Mouse (Mus musculus) hindbrain, embryonic 12.5 days (tissue): ENCODE measurements around the gene Ttc27. TPM values are rescaled to one million over a fixed set of nuclear protein-coding genes. Genes with fewer than 3 reads are reported as not detected.
A peak's percentile ranks its signal among the peaks of the same experiment; 100 is the strongest.

ENCODE experiments used
- ATAC-seq: fragments of 200-750 bp; cut with Nextera tagmentation; 2 replicates; pipeline ENCODE4 v1.8.0; 2017; ENCODE audit warnings: moderate TSS enrichment; ENCODE audit not compliant: low FRiP score
- H3K27ac ChIP-seq: fragments of 300-500 bp; sonication (generic); 2 replicates; pipeline ENCODE4 v1.5.1; 2016; ENCODE audit warnings: mild to moderate bottlenecking
- H3K27me3 ChIP-seq: fragments of 300-500 bp; sonication (generic); 2 replicates; pipeline ENCODE4 v1.6.1; 2016; ENCODE audit warnings: mild to moderate bottlenecking
- H3K36me3 ChIP-seq: fragments of 300-500 bp; sonication (generic); 2 replicates; pipeline ENCODE4 v1.6.1; 2016; ENCODE audit warnings: mild to moderate bottlenecking
- H3K4me1 ChIP-seq: fragments of 300-500 bp; sonication (generic); 2 replicates; pipeline ENCODE4 v1.6.1; 2016
- H3K4me2 ChIP-seq: fragments of 300-500 bp; sonication (generic); replicated peaks from 2 replicates; pipeline ENCODE4 v1.6.1; 2016; ENCODE audit warnings: mild to moderate bottlenecking
- H3K4me3 ChIP-seq: fragments of 300-500 bp; sonication (generic); 2 replicates; pipeline ENCODE4 v1.5.1; 2016; ENCODE audit warnings: mild to moderate bottlenecking
- H3K9ac ChIP-seq: fragments of 300-500 bp; sonication (generic); 2 replicates; pipeline ENCODE4 v1.6.1; 2016; ENCODE audit warnings: mild to moderate bottlenecking, moderate library complexity
- H3K9me3 ChIP-seq: fragments of 300-500 bp; sonication (generic); replicated peaks from 2 replicates; pipeline ENCODE4 v1.6.1; 2016; ENCODE audit warnings: mild to moderate bottlenecking
- WGBS: fragments of 180-500 bp; shearing (Covaris S2); methylation state at CpG from one replicate; pipeline ENCODE4 v1.1.7; 2016; 5-methylcytosine and 5-hydroxymethylcytosine counted together
- polyA plus RNA-seq: library from polyadenylated mRNA; unstranded; fragments of >200 nt; fragmentation: Nextera tagmentation; extraction: Ambion mirVana; gene quantifications from 2 replicates; pipeline ENCODE4 v1.2.1, GENCODE M21; 2016

The Ttc27 gene
- polyA plus RNA-seq, 1 experiment from 2014 or later: 23.0 TPM

DNA sequence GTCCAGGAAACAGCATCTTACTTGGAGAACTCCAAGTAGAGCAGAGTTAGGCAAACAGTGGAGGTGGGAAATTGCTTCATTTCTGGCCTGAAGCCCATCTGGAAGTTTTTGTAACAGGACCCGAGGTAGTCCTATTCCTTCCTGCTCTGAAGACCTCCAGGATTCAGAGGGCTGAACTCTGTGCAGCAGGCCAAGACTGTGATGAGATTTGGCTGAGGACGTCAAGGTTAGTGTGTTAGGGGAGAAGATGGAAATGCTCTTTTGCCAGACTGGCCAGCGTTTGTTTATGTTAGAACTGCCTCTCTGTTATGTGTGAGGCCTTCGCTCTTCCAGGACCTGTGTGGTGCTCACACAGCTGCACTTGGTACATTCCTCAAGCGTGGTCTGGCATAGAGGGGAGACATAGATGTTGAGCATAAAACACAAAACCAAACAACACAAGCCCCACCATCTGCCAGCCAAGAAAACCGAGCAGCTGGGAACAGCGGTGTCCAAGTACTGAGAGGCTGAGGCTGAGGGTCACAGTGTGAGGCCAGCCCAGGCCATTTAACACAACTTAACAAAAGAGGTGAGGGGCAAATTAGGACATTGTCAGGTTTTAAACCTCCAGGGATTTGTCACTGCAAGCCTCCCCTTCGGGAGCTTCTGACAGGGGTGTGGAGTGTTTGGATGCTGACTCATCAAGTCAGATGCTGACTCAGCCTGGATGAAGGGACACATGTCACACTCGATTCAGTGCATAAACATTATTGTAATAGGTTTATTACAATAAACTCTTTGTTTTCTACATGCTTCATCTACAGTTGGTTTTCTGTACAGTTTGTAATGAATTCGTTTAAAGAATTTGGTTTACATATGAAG, 128.7 kb downstream of the Ttc27 start:
- peak; percentile 19; the same call in 1 of the 2 replicates for ATAC-seq
- Histone ChIP-seq H3K4me2 (no peak overlapping the region), H3K27ac (no peak overlapping the region), H3K9ac (no peak overlapping the region), H3K4me3 (no peak overlapping the region), H3K9me3 (no peaks in the 10 kb centered on the region), H3K36me3 (no peaks in the 10 kb centered on the region), H3K27me3 (no peaks in the 10 kb centered on the region), H3K4me1 (peaks cover 7% of the 10 kb centered on the region)
- WGBS: 47% methylated on average over 10 of the region's 10 CpGs

DNA sequence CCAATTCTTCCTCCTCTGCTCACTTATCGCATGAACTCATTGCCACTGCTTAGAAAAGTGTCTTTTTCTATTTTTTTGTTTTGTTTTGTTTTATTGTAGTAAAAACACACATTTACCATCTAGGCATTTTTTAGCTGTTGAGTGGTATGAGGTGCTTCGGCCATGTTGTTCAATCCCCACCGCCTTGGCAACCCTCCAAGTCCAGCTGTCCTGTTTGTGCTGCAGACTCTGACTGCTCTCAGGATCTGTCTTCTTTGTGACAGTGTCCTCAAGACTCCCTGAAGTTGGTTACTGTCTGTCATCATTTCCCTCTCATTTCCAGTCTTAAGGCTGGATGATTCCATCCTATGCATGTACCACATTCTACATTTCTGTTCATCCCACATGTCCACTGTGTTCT, 132.7 kb downstream of the Ttc27 start:
- Histone ChIP-seq H3K4me2 (no peak overlapping the region), H3K4me3 (no peak overlapping the region), H3K27me3 (no peaks in the 10 kb centered on the region), H3K27ac (no peak overlapping the region), H3K4me1 (peaks cover 7% of the 10 kb centered on the region), H3K36me3 (no peaks in the 10 kb centered on the region), H3K9ac (no peak overlapping the region), H3K9me3 (no peaks in the 10 kb centered on the region)
- no peak for ATAC-seq
- 96% methylated on average over 3 of the region's 3 CpGs for WGBS

DNA sequence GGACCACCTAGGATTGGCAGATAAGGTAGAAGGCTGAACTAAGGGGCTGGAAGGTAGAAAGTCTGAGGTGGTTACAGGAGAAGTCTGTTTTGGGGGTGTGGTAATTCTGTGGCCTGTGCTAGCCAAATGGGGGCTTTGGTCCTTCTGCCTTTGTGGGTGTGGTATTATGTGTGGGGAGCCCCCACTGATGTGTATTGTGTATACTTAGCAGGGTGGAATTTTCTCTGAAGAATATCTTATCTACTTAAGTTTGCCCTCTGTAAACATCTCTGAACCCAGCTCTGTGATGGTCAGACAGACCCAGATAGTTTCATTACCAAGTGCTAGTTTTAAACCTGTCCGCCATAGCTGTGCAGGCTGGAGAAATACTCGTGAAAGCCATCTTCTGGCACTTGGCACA, 141.8 kb downstream of the Ttc27 start:
- Histone ChIP-seq H3K27me3 (no peaks in the 10 kb centered on the region), H3K36me3 (no peaks in the 10 kb centered on the region), H3K9me3 (no peaks in the 10 kb centered on the region), H3K4me3 (no peak overlapping the region), H3K4me1 (0 out of 2 replicates have a peak, but pooled peaks cover 4% of the 10 kb centered on the region), H3K9ac (no peak overlapping the region), H3K4me2 (no peak overlapping the region), H3K27ac (no peak overlapping the region)
- ATAC-seq: no peak
- 86% methylated on average over 2 of the region's 2 CpGs for WGBS

DNA sequence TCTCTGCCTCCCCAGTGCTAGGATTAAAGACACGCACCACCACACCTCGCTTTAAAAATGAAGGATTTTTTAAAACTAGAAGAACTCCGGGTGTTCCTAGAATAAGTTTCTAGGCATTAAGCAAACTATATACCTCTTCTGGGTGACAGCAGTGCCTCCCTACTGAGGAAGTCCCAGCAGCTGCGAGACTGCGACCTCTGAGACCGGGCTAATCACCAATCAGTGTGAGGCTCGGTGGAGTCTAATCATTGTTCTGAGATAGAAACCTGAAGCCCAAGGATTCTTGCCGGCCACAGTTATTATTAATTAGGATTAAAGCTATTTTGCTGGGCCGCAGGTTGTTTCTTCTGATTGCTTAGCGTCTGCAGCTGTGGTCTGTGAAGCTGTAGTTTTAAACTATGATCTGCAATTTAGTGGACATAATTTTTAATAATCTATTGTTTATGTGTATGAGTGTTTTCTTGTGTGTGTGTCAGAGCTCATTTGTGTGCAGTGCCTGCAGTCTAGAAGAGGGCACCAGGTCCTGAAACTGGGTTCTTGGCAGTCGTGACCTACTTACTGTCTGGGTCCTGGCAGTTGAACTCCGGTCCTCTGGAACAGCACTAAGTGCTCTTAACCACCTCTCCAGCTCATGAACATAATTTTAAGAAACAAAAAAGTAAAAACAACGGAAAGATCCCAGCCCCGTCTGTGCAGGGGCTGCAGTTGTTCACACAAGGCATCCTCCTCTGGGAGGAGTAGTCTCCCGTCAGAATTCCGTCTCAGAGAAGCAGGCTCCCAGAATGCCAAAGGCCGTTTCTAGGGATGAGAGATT, 142.9 kb downstream of the Ttc27 start:
- Histone ChIP-seq H3K4me3 (no peak overlapping the region), H3K27me3 (no peaks in the 10 kb centered on the region), H3K4me2 (no peak overlapping the region), H3K36me3 (no peaks in the 10 kb centered on the region), H3K4me1 (0 out of 2 replicates have a peak, but pooled peaks cover 4% of the 10 kb centered on the region), H3K9ac (no peak overlapping the region), H3K27ac (no peak overlapping the region), H3K9me3 (no peaks in the 10 kb centered on the region)
- WGBS: 74% methylated on average over 17 of the region's 17 CpGs
- no peak for ATAC-seq

DNA sequence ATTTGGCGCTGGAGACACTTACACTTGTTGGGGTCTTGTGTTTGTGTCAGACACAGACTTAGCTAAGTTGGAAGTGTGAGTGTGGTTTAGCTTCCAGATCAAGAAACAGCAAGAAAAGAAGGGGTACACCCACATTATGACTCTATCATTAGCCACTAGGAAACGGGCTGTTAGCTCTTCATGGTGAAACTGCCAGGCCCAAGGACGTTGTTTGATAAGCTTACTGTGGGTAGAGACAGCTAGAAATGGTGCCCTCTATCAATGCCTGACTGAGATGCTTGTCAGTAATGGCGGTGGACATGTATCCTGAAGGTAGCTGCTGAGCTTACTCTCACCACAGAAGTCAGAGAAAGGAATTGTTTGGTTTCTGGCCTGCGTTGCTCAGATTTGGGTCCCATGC, 146.3 kb downstream of the Ttc27 start:
- peaks cover 30% of the 10 kb centered on the region for H3K4me1 ChIP-seq

DNA sequence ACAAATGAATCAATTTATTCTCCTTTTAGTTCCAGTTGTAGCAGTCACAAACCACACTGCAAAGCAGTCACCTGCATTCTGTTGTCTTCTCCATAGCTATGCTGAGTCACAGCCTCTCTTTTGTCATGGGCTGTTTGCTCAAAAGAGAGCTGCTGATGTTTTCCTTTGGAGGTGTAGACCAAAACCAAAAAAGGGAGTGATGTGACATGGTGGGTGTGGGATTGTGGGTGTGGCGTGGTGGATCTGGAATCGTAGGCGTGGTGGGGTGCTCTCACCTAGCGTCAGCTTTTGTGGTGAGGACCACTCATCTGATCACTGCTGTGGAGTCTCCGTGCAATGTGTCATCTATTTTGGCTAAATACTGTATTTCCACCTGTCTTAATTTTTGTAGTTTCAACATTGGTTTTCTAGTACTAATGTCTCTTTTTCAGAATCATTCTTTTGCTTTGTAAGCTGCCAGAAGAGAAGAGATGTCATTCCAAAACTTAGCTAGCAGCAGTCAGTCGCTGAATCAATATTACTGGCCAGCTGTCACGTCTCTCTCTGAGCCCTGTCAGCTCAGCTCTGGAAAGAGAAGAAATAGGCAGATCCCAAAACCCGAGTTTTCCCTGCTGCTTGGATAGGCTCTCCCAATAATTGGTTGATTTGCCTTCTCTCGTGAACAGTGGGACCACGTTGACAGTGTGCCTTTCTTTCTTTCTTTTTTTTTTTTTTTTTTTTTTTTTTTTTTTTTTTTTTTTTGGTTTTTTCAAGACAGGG, 147.4 kb downstream of the Ttc27 start:
- H3K27ac ChIP-seq: no peak overlapping the region
- 88% methylated on average over 10 of the region's 10 CpGs for WGBS
- H3K4me2 ChIP-seq: no peak overlapping the region
- H3K4me1 ChIP-seq: peaks cover 37% of the 10 kb centered on the region
- H3K27me3 ChIP-seq: no peaks in the 10 kb centered on the region
- no peak overlapping the region for H3K4me3 ChIP-seq
- no peak overlapping the region for H3K9ac ChIP-seq
- no peaks in the 10 kb centered on the region for H3K9me3 ChIP-seq
- H3K36me3 ChIP-seq: no peaks in the 10 kb centered on the region
- ATAC-seq: no peak

More for the DNA sequence above, 146.3 kb downstream of the Ttc27 start:
- WGBS: 91% methylated on average over 5 of the region's 5 CpGs
- Histone ChIP-seq H3K36me3 (no peaks in the 10 kb centered on the region), H3K9ac (no peak overlapping the region), H3K27me3 (no peaks in the 10 kb centered on the region), H3K9me3 (no peaks in the 10 kb centered on the region), H3K27ac (no peak overlapping the region), H3K4me2 (no peak overlapping the region), H3K4me3 (no peak overlapping the region)
- no peak for ATAC-seq

DNA sequence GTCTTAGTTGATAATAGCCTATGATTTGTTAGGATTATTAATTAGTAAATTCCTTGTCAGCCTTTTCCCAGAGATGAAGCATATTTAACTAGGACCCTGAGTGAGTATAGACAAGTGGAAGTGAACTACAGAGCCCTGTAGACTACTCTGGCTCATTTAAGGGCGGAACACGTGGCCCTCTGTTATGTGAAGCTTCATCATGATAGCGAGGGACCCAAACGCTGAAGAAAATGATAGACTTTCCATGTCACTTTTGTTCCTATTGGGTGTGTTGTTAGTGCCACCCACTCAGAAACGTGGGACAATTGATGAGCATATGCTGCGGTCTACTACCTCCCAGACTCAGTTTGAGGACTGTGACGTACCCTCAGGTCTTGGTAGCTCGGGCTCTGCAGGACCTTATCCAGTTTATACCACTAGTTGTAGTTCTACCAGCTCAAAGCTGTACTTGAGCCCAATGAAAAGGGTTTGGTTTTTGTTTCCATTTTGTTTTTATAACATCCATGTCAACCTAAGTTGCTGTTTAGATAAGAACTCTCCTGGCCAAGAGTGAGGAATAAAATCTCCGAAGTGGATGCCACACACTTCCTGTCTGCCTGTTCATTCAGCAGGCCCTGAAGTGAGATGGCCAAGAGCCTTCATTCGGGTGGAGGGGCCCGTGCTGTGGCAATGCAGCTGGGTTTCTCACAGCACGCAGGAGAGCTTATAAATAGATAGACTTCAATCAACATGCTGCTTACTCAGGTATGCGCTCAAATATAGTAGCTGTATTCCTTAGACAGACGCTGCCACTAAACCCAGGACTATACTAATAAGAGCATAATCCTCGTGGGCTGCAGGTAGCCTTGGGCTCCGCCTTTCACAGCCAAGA, 148.4 kb downstream of the Ttc27 start:
- no peak overlapping the region for H3K27ac ChIP-seq
- no peak overlapping the region for H3K4me2 ChIP-seq
- no peak for ATAC-seq
- H3K4me3 ChIP-seq: no peak overlapping the region
- no peaks in the 10 kb centered on the region for H3K36me3 ChIP-seq
- H3K4me1 ChIP-seq: peaks cover 33% of the 10 kb centered on the region
- 84% methylated on average over 16 of the region's 16 CpGs for WGBS
- H3K9ac ChIP-seq: no peak overlapping the region
- no peaks in the 10 kb centered on the region for H3K27me3 ChIP-seq
- no peaks in the 10 kb centered on the region for H3K9me3 ChIP-seq

DNA sequence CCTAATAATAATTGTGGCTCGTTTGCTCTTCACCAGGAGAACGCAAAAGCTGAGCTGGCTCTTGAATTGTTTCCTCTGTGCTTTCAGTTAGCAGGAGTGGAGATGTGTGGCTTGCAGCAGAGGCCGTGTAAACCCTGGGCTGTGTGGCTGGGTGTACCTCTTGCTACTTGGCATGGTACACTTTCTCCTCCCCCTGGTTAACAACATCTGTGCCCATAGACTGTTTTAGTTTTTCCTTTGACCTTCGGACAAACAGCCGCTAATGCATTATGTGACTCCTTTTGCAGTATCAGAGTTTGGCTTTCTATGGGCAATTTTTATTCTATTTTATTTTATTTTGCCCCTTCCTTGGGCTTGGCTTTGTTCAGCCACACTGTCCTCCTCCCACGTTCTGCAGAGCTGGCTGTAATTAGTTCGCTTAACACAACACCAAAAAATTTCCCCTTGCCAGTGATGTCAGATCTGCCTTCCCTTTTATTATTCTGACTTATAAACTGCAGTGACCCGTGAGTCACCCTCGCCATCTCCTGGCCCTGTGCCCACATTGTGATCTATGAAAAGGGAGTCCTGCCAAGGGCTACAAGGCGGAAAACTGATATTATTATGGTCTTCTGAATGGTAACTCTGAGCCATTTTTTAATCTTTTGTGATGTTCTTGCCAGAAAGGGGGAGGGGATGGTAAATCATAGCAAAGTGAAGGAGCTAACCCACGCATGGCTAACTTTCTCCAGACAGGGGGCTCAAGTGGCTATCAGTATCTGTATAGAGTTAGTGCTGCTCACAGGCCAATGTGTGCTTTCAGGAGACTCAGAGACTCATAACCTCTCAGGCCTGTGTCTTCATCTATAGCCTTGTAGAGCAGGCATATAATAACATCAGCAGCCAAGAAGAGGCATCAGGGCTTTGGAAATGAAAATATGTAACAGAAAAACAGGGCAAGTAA, 149.3 kb downstream of the Ttc27 start:
- Histone ChIP-seq H3K27me3 (no peaks in the 10 kb centered on the region), H3K4me2 (no peak overlapping the region), H3K9ac (no peak overlapping the region), H3K4me1 (peaks cover 33% of the 10 kb centered on the region), H3K27ac (peak overlapping the region; percentile 40; the same call in 1 of the 2 replicates), H3K36me3 (no peaks in the 10 kb centered on the region), H3K4me3 (no peak overlapping the region), H3K9me3 (no peaks in the 10 kb centered on the region)
- ATAC-seq: no peak; the same call in 1 of the 2 replicates
- 34% methylated on average over 11 of the region's 11 CpGs for WGBS

DNA sequence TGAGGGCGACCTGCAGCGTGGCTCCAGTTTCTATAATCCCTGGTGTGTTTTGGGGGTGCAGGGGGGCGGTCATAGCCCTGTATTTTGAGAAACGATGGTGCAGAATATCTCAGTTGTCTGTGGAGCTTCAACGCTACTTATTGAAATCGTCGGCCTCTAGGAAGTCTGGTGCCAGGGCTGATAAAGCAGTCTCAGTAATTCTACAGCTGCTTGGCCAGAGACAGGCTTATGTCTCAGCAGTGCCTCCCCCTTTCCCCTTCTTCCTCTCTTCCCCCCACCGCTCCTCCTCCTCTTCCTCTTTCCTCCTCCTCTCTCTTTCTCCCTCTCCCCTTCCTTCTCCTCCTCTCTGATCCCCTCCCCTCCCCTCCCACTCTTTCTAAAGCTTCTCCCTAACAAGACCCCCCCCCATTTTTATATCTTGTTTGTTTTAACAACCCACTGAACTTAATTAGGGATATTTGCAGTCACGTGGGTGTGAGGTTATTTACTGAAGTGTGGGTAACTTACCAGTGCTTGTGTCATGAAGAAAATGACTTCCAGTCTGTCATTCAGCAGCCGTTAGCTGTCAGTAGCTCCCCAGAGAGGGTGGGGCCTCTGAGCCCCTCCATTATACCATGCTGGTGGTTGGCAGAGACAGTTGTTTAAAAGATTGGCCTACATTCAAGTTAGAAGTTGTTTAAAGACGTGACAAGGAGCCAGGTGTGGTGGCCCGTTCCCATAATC, 150.8 kb downstream of the Ttc27 start:
- H3K4me1 ChIP-seq: peaks cover 33% of the 10 kb centered on the region
- WGBS: 78% methylated on average over 12 of the region's 12 CpGs
- no peak for ATAC-seq
- no peak overlapping the region for H3K4me3 ChIP-seq
- no peaks in the 10 kb centered on the region for H3K9me3 ChIP-seq
- no peak overlapping the region for H3K9ac ChIP-seq
- H3K27me3 ChIP-seq: no peaks in the 10 kb centered on the region
- no peaks in the 10 kb centered on the region for H3K36me3 ChIP-seq
- H3K27ac ChIP-seq: no peak overlapping the region
- H3K4me2 ChIP-seq: no peak overlapping the region

DNA sequence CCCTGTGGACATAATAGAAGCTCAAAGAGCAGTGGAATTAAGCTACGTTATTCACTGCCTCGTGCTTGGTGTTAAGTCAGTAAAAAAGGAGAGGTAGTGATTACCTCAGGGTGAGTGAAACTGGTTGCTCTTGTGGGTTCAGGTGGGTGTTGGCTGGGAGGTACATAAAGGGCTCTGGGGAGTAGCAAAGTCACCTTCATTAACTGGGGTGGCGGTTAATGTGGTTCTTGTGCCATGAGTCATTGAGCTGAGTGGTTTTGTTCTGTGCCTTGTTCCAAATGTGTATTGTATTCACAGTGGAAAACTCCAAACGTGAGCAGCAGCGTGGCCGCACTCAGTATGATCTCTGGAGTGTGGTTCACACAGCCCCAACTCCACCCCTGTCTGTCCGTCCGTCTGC, 152.0 kb downstream of the Ttc27 start:
- ATAC-seq: no peak
- Histone ChIP-seq H3K36me3 (no peaks in the 10 kb centered on the region), H3K4me1 (peaks cover 33% of the 10 kb centered on the region), H3K9me3 (no peaks in the 10 kb centered on the region), H3K27me3 (no peaks in the 10 kb centered on the region), H3K9ac (no peak overlapping the region), H3K27ac (no peak overlapping the region), H3K4me3 (no peak overlapping the region), H3K4me2 (no peak overlapping the region)
- 71% methylated on average over 8 of the region's 8 CpGs for whole genome bisulfite sequencing
